Mouse (Mus musculus) megakaryocyte progenitor cell, adult 5-6 weeks (primary cell): ENCODE results near the gene Gm15114. TPM values are rescaled to one million over a fixed set of nuclear protein-coding genes. Genes with fewer than 3 reads are reported as not detected.
"Not testable (repeated sequence)": the region's sequence is repeated elsewhere in the genome, so short reads cannot be mapped to it uniquely, and the experiment has no call there.

Experiments
- ATAC-seq: replicated peaks from 2 replicates; pipeline ENCODE4 v1.8.0; 2016; ENCODE audit warnings: mild to moderate bottlenecking, moderate TSS enrichment, inconsistent platforms; ENCODE audit not compliant: poor library complexity
- total RNA-seq, 2 experiments: library from RNA; stranded (forward) in 1 of 2; stranded (reverse) in 1 of 2; fragments of 157-497, 149-512 nt in 1 of 2; fragments of 200-1000 nt in 1 of 2; gene quantifications; 2 replicates each; pipeline versions ENCODE4 v1.2.3 to v1.2.4; 2015 to 2017

The Gm15114 gene
- not detected in 2 replicates for total RNA-seq (2015)
- not detected in 2 replicates for total RNA-seq (2017)

DNA sequence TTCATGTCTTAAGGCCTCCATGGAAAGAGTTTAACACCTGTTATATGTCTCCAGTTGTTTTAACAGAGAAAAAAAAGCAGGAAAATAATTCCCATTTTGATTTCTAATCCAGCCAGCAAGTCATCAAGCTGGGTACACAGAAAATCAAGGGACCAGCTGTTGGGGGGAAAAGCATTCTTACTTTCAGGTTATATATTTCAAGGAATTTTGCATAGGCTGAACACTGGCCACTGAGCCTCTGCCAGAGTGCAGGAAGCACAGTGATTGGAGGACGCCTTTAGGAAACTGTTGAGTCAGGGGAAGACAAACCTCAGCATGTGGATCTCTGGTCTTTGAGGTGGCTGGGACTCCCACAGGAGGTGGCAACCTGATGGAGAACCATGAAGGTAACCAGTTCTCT lies at the start of gene Gm15114:
Gene Gm15114, plus strand, starts transcription at position 301 of the 400 bp plus-strand sequence.
- ATAC-seq: not testable (repeated sequence)

Other genes with a start within 250 kb of the Gm15114 start
- gene Gm8334, start 126.2 kb downstream of the Gm15114 start, total RNA-seq (2015): not detected in 2 replicates
- gene Gm8334, start 126.2 kb downstream of the Gm15114 start, total RNA-seq (2017): not detected in 2 replicates
- gene Gm15127, start 174.6 kb downstream of the Gm15114 start, total RNA-seq (2015): not detected in 2 replicates
- not detected in 2 replicates for gene Gm15127, start 174.6 kb downstream of the Gm15114 start, total RNA-seq (2017)